Mouse (Mus musculus) heart, embryonic 16.5 days (tissue): ENCODE measurements around the gene Tmem9b. TPM values are rescaled to one million over a fixed set of nuclear protein-coding genes. Genes with fewer than 3 reads are reported as not detected.

ENCODE experiments used
- ATAC-seq: fragments of 200-750 bp; cut with Nextera tagmentation; replicated peaks from 2 replicates; pipeline ENCODE4 v1.8.0; 2017; ENCODE audit warnings: moderate number of reproducible peaks; ENCODE audit not compliant: insufficient read depth, low FRiP score; ENCODE audit errors: extremely low read depth
- H3K27ac ChIP-seq: fragments of 300-500 bp; sonication (generic); 2 replicates; pipeline ENCODE4 v1.5.1; 2014; ENCODE audit warnings: mild to moderate bottlenecking, low read length, control low read depth, moderate library complexity
- H3K27me3 ChIP-seq: fragments of 300-500 bp; sonication (generic); 2 replicates; pipeline ENCODE4 v1.6.1; 2014; ENCODE audit warnings: low read length, mixed read lengths; ENCODE audit not compliant: control insufficient read depth, insufficient read depth
- H3K36me3 ChIP-seq: fragments of 300-500 bp; sonication (generic); 2 replicates; pipeline ENCODE4 v1.6.1; 2014; ENCODE audit not compliant: control insufficient read depth, insufficient read depth
- H3K4me1 ChIP-seq: fragments of 300-500 bp; sonication (generic); 2 replicates; pipeline ENCODE4 v1.6.1; 2014; ENCODE audit warnings: low read length, mixed read lengths; ENCODE audit not compliant: control insufficient read depth, insufficient read depth
- H3K4me2 ChIP-seq: fragments of 300-500 bp; sonication (generic); 2 replicates; pipeline ENCODE4 v1.6.1; 2014; ENCODE audit warnings: low read depth, mild to moderate bottlenecking, control low read depth, low read length
- H3K4me3 ChIP-seq: fragments of 300-500 bp; sonication (generic); 2 replicates; pipeline ENCODE4 v1.5.1; 2014; ENCODE audit warnings: mild to moderate bottlenecking, control low read depth, low read length
- H3K9ac ChIP-seq: fragments of 300-500 bp; sonication (generic); 2 replicates; pipeline ENCODE4 v1.6.1; 2014; ENCODE audit warnings: low read length, control low read depth
- H3K9me3 ChIP-seq: fragments of 300-500 bp; sonication (generic); replicated peaks from 2 replicates; pipeline ENCODE4 v1.6.1; 2016; ENCODE audit warnings: low read length; ENCODE audit not compliant: control insufficient read depth
- WGBS: fragments of 180-500 bp; shearing (Covaris S2); extraction: QIAGEN DNeasy Blood & Tissue Kit; methylation state at CpG from one replicate; pipeline ENCODE4 v1.1.7; 2014; 5-methylcytosine and 5-hydroxymethylcytosine counted together
- polyA plus RNA-seq: library from polyadenylated mRNA; unstranded; fragments of >200 nt; fragmentation: Nextera tagmentation; extraction: Ambion mirVana; gene quantifications from 2 replicates; pipeline ENCODE4 v1.2.1, GENCODE M21; 2015

Gene Tmem9b
- polyA plus RNA-seq, 1 experiment from 2014 or later = 61.6 TPM

GRCm38 (mm10) chr7:109703190-109704015, 49.3 kb downstream of the Tmem9b start, which contains the start of the genes St5 and Akip1:
Gene St5, minus strand, starts transcription at chr7:109703605.
Gene Akip1, plus strand, starts transcription at chr7:109703690.
- H3K9me3 ChIP-seq = no peaks in the 10 kb centered on the region
- peak within 1 kb of the TSS; percentile 77 for H3K27ac ChIP-seq
- WGBS = under 1% methylated on average over 61 of the region's 61 CpGs
- H3K27me3 ChIP-seq = no peaks in the 10 kb centered on the region
- peak within 1 kb of the TSS; percentile 90 for H3K9ac ChIP-seq
- ATAC-seq = peak; percentile 93
- peak within 1 kb of the TSS; percentile 87 for H3K4me3 ChIP-seq
- peaks cover 24% of the 10 kb centered on the region for H3K4me1 ChIP-seq
- H3K36me3 ChIP-seq = peaks cover 3% of the 10 kb centered on the region; the same call in 1 of the 2 replicates
- peak within 1 kb of the TSS; percentile 95 for H3K4me2 ChIP-seq

- H3K4me3 ChIP-seq = peak overlapping the region; percentile 87
- H3K9me3 ChIP-seq = no peaks in the 10 kb centered on the region
- H3K4me2 ChIP-seq = peak overlapping the region; percentile 95
- H3K27me3 ChIP-seq = no peaks in the 10 kb centered on the region
- no peak for ATAC-seq
- peak overlapping the region; percentile 90; the same call in 1 of the 2 replicates for H3K9ac ChIP-seq
- peaks cover 18% of the 10 kb centered on the region for H3K4me1 ChIP-seq
- peaks cover 3% of the 10 kb centered on the region; the same call in 1 of the 2 replicates for H3K36me3 ChIP-seq
- 50% methylated on average over 4 of the region's 4 CpGs for WGBS
- no peak overlapping the region for H3K27ac ChIP-seq
Measured at GRCm38 (mm10) chr7:109702721-109703120, 50.0 kb downstream of the Tmem9b start.

GRCm38 (mm10) chr7:109700213-109700612, 52.5 kb downstream of the Tmem9b start:
- H3K27ac ChIP-seq = no peak overlapping the region
- no peak overlapping the region for H3K9ac ChIP-seq
- H3K9me3 ChIP-seq = no peaks in the 10 kb centered on the region
- H3K27me3 ChIP-seq = no peaks in the 10 kb centered on the region
- no peak for ATAC-seq
- H3K4me3 ChIP-seq = no peak overlapping the region
- H3K36me3 ChIP-seq = no peaks in the 10 kb centered on the region
- H3K4me2 ChIP-seq = no peak overlapping the region
- H3K4me1 ChIP-seq = peaks cover 12% of the 10 kb centered on the region

GRCm38 (mm10) chr7:109695339-109695726, 57.3 kb downstream of the Tmem9b start:
- Histone ChIP-seq H3K27ac (no peak overlapping the region), H3K4me3 (no peak overlapping the region), H3K36me3 (no peaks in the 10 kb centered on the region), H3K9ac (no peak overlapping the region), H3K9me3 (no peaks in the 10 kb centered on the region), H3K27me3 (no peaks in the 10 kb centered on the region), H3K4me1 (peaks cover 2% of the 10 kb centered on the region; the same call in 1 of the 2 replicates), H3K4me2 (no peak overlapping the region)
- ATAC-seq = no peak
- 87% methylated on average over 10 of the region's 10 CpGs for WGBS

GRCm38 (mm10) chr7:109694576-109695338, 57.9 kb downstream of the Tmem9b start:
- Histone ChIP-seq H3K27ac (no peak overlapping the region), H3K4me3 (no peak overlapping the region), H3K9me3 (no peaks in the 10 kb centered on the region), H3K4me1 (peaks cover 2% of the 10 kb centered on the region; the same call in 1 of the 2 replicates), H3K36me3 (no peaks in the 10 kb centered on the region), H3K9ac (no peak overlapping the region), H3K4me2 (no peak overlapping the region), H3K27me3 (no peaks in the 10 kb centered on the region)
- WGBS = 87% methylated on average over 13 of the region's 13 CpGs
- ATAC-seq = no peak

- H3K9me3 ChIP-seq = no peaks in the 10 kb centered on the region
- H3K4me1 ChIP-seq = peaks cover 2% of the 10 kb centered on the region
- H3K27ac ChIP-seq = no peak overlapping the region
- no peaks in the 10 kb centered on the region for H3K27me3 ChIP-seq
- WGBS = 59% methylated on average over 5 of the region's 5 CpGs
- ATAC-seq = no peak
- H3K36me3 ChIP-seq = no peaks in the 10 kb centered on the region
- H3K4me2 ChIP-seq = no peak overlapping the region
- no peak overlapping the region for H3K4me3 ChIP-seq
- H3K9ac ChIP-seq = no peak overlapping the region
Measured at GRCm38 (mm10) chr7:109690961-109691360, 61.7 kb downstream of the Tmem9b start.

GRCm38 (mm10) chr7:109690101-109690500, 62.6 kb downstream of the Tmem9b start:
- Histone ChIP-seq H3K4me2 (no peak overlapping the region), H3K27ac (no peak overlapping the region), H3K9me3 (no peaks in the 10 kb centered on the region), H3K4me1 (peaks cover 2% of the 10 kb centered on the region), H3K27me3 (no peaks in the 10 kb centered on the region), H3K9ac (no peak overlapping the region), H3K36me3 (no peaks in the 10 kb centered on the region), H3K4me3 (no peak overlapping the region)
- WGBS = 79% methylated on average over 3 of the region's 3 CpGs
- no peak for ATAC-seq

GRCm38 (mm10) chr7:109686585-109687128, 66.0 kb downstream of the Tmem9b start:
- Histone ChIP-seq H3K9me3 (no peaks in the 10 kb centered on the region), H3K9ac (no peak overlapping the region), H3K4me3 (no peak overlapping the region), H3K36me3 (no peaks in the 10 kb centered on the region), H3K4me1 (peaks cover 2% of the 10 kb centered on the region), H3K27ac (no peak overlapping the region), H3K27me3 (no peaks in the 10 kb centered on the region), H3K4me2 (no peak overlapping the region)
- 58% methylated on average over 9 of the region's 9 CpGs for WGBS
- ATAC-seq = no peak
